Mouse (Mus musculus): ENCODE measurements around the gene Utrn.

- TF ChIP-seq POLR2A (IDR thresholded peaks at IDR 0.05; ENCODE audit: borderline replicate concordance, control insufficient read depth, low read depth, low read length) (no peak), CTCF (IDR thresholded peaks at IDR 0.05; ENCODE audit: control insufficient read depth, insufficient read depth, low read length) (no peak)
Observed at GRCm38 (mm10) chr10:12406338-12407110, 462.6 kb downstream of the Utrn start.
